Mouse (Mus musculus): ENCODE results near the gene Cldn24.
"Not testable (repeated sequence)": the region's sequence is repeated elsewhere in the genome, so short reads cannot be mapped to it uniquely, and the experiment has no call there.

Gene Cldn24

GRCm38 (mm10) chr8:47821843-47822242 is at the start of gene Cldn24:
Cldn24 (plus strand) TSS chr8:47822143.
- DNase-seq (ENCODE audit: low spot score) = no peak

- DNase-seq (ENCODE audit: low spot score) = no peak
Observed at GRCm38 (mm10) chr8:47772986-47773385, 49.0 kb upstream of the Cldn24 start.

- no peak for DNase-seq (ENCODE audit: low spot score)
Observed at GRCm38 (mm10) chr8:47777415-47777814, 44.5 kb upstream of the Cldn24 start.

GRCm38 (mm10) chr8:47779589-47779988 is 42.4 kb upstream of the Cldn24 start:
- no peak for DNase-seq (ENCODE audit: low spot score)

GRCm38 (mm10) chr8:47781881-47782280 is 40.1 kb upstream of the Cldn24 start:
- DNase-seq (ENCODE audit: low spot score) = no peak

GRCm38 (mm10) chr8:47783544-47783943 is 38.4 kb upstream of the Cldn24 start:
- no peak for DNase-seq (ENCODE audit: low spot score)

- DNase-seq (ENCODE audit: low spot score) = no peak
Observed at GRCm38 (mm10) chr8:47783944-47784343, 38.0 kb upstream of the Cldn24 start.

- DNase-seq (ENCODE audit: low spot score) = no peak
Observed at GRCm38 (mm10) chr8:47784436-47784835, 37.5 kb upstream of the Cldn24 start.

GRCm38 (mm10) chr8:47786323-47786722 is 35.6 kb upstream of the Cldn24 start:
- no peak for DNase-seq (ENCODE audit: low spot score)

- DNase-seq (ENCODE audit: low spot score) = no peak
Observed at GRCm38 (mm10) chr8:47787705-47788104, 34.2 kb upstream of the Cldn24 start.

- DNase-seq (ENCODE audit: low spot score) = no peak
Observed at GRCm38 (mm10) chr8:47791986-47792385, 30.0 kb upstream of the Cldn24 start.

- DNase-seq (ENCODE audit: low spot score) = no peak
Observed at GRCm38 (mm10) chr8:47799438-47799837, 22.5 kb upstream of the Cldn24 start.

GRCm38 (mm10) chr8:47802349-47802748 is 19.6 kb upstream of the Cldn24 start:
- no peak for DNase-seq (ENCODE audit: low spot score)

GRCm38 (mm10) chr8:47804262-47804661 is 17.7 kb upstream of the Cldn24 start:
- DNase-seq (ENCODE audit: low spot score) = no peak

- no peak for DNase-seq (ENCODE audit: low spot score)
Observed at GRCm38 (mm10) chr8:47809970-47810665, 11.8 kb upstream of the Cldn24 start.

GRCm38 (mm10) chr8:47810666-47811015 is 11.3 kb upstream of the Cldn24 start:
- no peak for DNase-seq (ENCODE audit: low spot score)

GRCm38 (mm10) chr8:47811221-47811620 is 10.7 kb upstream of the Cldn24 start:
- no peak for DNase-seq (ENCODE audit: low spot score)

- no peak for DNase-seq (ENCODE audit: low spot score)
Observed at GRCm38 (mm10) chr8:47819034-47819433, 2.9 kb upstream of the Cldn24 start.

- DNase-seq (ENCODE audit: low spot score) = no peak
Observed at GRCm38 (mm10) chr8:47820914-47821772, 800 bp upstream of the Cldn24 start.

GRCm38 (mm10) chr8:47822541-47822940 is 598 bp downstream of the Cldn24 start:
- DNase-seq (ENCODE audit: low spot score) = not testable (repeated sequence)

- DNase-seq (ENCODE audit: low spot score) = no peak
Observed at GRCm38 (mm10) chr8:47823777-47824176, 1.8 kb downstream of the Cldn24 start.

GRCm38 (mm10) chr8:47824182-47824581 is 2.2 kb downstream of the Cldn24 start, which contains the start of gene Cldn22:
Cldn22 (plus strand) TSS chr8:47824482.
- no peak for DNase-seq (ENCODE audit: low spot score)

- DNase-seq (ENCODE audit: low spot score) = no peak
Observed at GRCm38 (mm10) chr8:47825596-47825995, 3.7 kb downstream of the Cldn24 start.

Data from c-Kit-positive CD71-positive TER-119-positive erythroid progenitor cells, embryonic 14.5 days (primary cell).